Mouse (Mus musculus): ENCODE measurements around the gene Fbxw27. TPM values are rescaled to one million over a fixed set of nuclear protein-coding genes. Genes with fewer than 3 reads are reported as not detected.
"Not testable (repeated sequence)": the region's sequence is repeated elsewhere in the genome, so short reads cannot be mapped to it uniquely, and the experiment has no call there.

Fbxw27 gene
- not detected for total RNA-seq (2021)
- long read RNA-seq, experiment 1: 0 reads
- long read RNA-seq, experiment 2: 0 reads

GRCm38 (mm10) chr9:109790570-109790969 lies at the start of gene Fbxw27:
TSS of gene Fbxw27 (minus strand) at chr9:109790670.
- DNase-seq (ENCODE audit: low spot score in 2 of 2): not testable (repeated sequence)

GRCm38 (mm10) chr9:109833088-109833412 lies 42.6 kb upstream of the Fbxw27 start:
- DNase-seq (ENCODE audit: low spot score in 2 of 2): no peak

GRCm38 (mm10) chr9:109832391-109833087 lies 42.1 kb upstream of the Fbxw27 start, which contains the start of gene Nme6:
TSS of gene Nme6 (plus strand) at chr9:109832749.
- peak; percentile 63 to 81 for DNase-seq (ENCODE audit: low spot score in 2 of 2)

GRCm38 (mm10) chr9:109826181-109826580 lies 35.7 kb upstream of the Fbxw27 start:
- no peak for DNase-seq (ENCODE audit: low spot score in 2 of 2)

GRCm38 (mm10) chr9:109825739-109826138 lies 35.3 kb upstream of the Fbxw27 start:
- DNase-seq (ENCODE audit: low spot score in 2 of 2): no peak

- no peak for DNase-seq (ENCODE audit: low spot score in 2 of 2)
These were observed 25.9 kb upstream of the Fbxw27 start for GRCm38 (mm10) chr9:109816341-109816740.

GRCm38 (mm10) chr9:109813424-109813823 lies 23.0 kb upstream of the Fbxw27 start:
- no peak for DNase-seq (ENCODE audit: low spot score in 2 of 2)

- DNase-seq (ENCODE audit: low spot score in 2 of 2): no peak
These were observed 21.5 kb upstream of the Fbxw27 start, which contains the start of gene Spink8 for GRCm38 (mm10) chr9:109811980-109812379. TSS of gene Spink8 (plus strand) at chr9:109812280.

GRCm38 (mm10) chr9:109807898-109808297 lies 17.4 kb upstream of the Fbxw27 start:
- no peak for DNase-seq (ENCODE audit: low spot score in 2 of 2)

GRCm38 (mm10) chr9:109806695-109807293 lies 16.3 kb upstream of the Fbxw27 start:
- DNase-seq (ENCODE audit: low spot score in 2 of 2): no peak

GRCm38 (mm10) chr9:109806260-109806659 lies 15.8 kb upstream of the Fbxw27 start:
- DNase-seq (ENCODE audit: low spot score in 2 of 2): no peak

GRCm38 (mm10) chr9:109805596-109805995 lies 15.1 kb upstream of the Fbxw27 start:
- DNase-seq (ENCODE audit: low spot score in 2 of 2): not testable (repeated sequence)

GRCm38 (mm10) chr9:109798051-109798450 lies 7.6 kb upstream of the Fbxw27 start:
- DNase-seq (ENCODE audit: low spot score in 2 of 2): peak in 1 of 2 experiments; percentile 10

- no peak for DNase-seq (ENCODE audit: low spot score in 2 of 2)
These were observed 5.3 kb upstream of the Fbxw27 start for GRCm38 (mm10) chr9:109795811-109796210.

GRCm38 (mm10) chr9:109795221-109795620 lies 4.8 kb upstream of the Fbxw27 start:
- DNase-seq (ENCODE audit: low spot score in 2 of 2): no peak

GRCm38 (mm10) chr9:109766841-109767240 lies 23.6 kb downstream of the Fbxw27 start:
- DNase-seq (ENCODE audit: low spot score in 2 of 2): not testable (repeated sequence)

- DNase-seq (ENCODE audit: low spot score in 2 of 2): not testable (repeated sequence)
These were observed 44.5 kb downstream of the Fbxw27 start, which contains the start of gene Fbxw26 for GRCm38 (mm10) chr9:109745989-109746388. TSS of gene Fbxw26 (minus strand) at chr9:109746089.

Other genes starting within 250 kb of the Fbxw27 start
- gene Fbxw15, start 222.4 kb downstream of the Fbxw27 start, total RNA-seq (2021): under 1 TPM in 1 of 2 experiments, not detected in 1; 0.42 TPM
- gene Fbxw24, start 164.6 kb downstream of the Fbxw27 start, total RNA-seq (2021): not detected
- gene Fbxw25, start 126.0 kb downstream of the Fbxw27 start, total RNA-seq (2021): under 1 TPM in 1 of 2 experiments, not detected in 1; 0.20 TPM
- not detected for gene Fbxw18, start 88.0 kb downstream of the Fbxw27 start, total RNA-seq (2021)
- not detected for gene Fbxw26, start 44.6 kb downstream of the Fbxw27 start, total RNA-seq (2021)
- gene Spink8, start 21.6 kb upstream of the Fbxw27 start, total RNA-seq (2021): 10 to 100 TPM in 1 of 2 experiments, 1 to 10 TPM in 1; 8.3 to 10.6 TPM
- gene Nme6, start 42.1 kb upstream of the Fbxw27 start, total RNA-seq (2021): 10 to 100 TPM; 22.3 to 29.5 TPM
- 10 to 100 TPM; 11.6 to 32.1 TPM for gene Camp, start 58.9 kb upstream of the Fbxw27 start, total RNA-seq (2021)
- 10 to 100 TPM; 25.5 to 28.3 TPM for gene Cdc25a, start 84.9 kb upstream of the Fbxw27 start, total RNA-seq (2021)
- gene Map4, start 140.8 kb upstream of the Fbxw27 start, total RNA-seq (2021): 100 to 1,000 TPM; 118 to 124 TPM

Data from adrenal gland, postnatal 4 days (tissue).